Mouse (Mus musculus): ENCODE results near the gene Gm281.

The Gm281 gene

DNA sequence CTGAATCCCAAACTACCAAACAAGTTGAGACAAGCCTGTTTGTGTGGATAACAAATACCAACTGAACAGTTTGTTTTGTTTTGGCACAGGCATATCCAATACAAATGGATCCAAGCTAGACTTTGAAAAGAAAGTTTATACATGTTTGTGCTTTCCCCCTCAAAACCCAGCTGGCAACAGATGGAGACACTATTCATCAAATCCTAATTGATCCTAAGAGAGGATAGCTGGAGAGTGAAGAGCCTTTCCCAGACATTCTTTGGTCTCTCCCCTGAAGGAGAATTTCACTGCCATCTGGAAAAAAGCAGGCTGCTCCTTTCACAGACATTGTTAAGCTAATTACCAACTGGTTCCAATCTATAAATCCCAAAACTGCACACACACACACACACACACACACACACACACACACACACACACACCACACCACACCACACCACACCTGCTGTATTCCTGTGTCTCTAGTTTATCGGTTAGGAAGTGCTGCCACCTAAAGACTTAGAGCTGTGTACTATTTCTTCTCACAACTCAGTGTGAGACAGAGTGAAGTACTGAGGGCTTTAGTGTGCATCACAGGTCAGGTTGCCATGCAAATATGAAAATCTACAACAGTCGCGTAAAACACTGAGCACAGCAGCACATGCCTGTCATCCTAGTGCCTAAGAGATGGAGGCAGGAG is 101.3 kb downstream of the Gm281 start:
- no peak for DNase-seq (ENCODE audit: low read depth)

DNA sequence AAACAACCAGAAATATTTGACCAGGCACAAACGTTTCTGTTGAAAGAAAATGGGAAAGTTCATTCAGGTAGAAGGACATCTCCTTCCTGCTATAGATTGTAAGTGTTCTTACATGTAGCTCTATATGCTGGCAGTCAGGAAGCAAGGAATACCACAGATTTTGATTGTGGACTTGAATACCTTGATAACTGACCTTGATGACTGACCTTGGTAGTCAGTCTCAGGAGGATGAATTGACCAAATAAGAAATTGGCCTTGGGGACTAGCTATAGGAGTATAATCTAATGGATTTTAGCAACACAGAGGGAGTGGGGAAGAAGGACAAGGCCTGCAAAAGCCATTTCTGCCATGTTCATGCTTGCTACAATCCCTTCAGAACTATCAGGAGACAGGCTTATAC is 123.8 kb downstream of the Gm281 start:
- no peak for DNase-seq (ENCODE audit: low read depth)

DNA sequence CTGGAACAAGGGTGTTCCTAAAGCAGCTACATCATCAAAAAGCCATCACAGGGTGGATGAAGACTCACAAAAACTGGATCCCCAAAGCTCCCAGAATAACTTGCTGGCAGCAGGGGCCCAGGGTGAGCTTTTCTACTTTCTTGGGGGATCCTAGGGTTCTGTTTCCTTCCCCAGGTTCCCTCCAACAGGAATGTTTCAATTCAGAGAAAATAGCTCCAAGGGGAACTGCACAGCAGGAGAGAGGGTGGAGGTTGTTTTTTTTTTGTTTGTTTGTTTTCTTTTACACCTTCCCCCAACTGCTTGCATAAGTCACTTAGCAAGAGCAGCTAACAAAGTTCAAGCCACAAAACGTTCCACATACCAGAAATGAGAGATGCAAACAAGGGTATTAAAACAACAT is 124.3 kb downstream of the Gm281 start:
- no peak for DNase-seq (ENCODE audit: low read depth)

DNA sequence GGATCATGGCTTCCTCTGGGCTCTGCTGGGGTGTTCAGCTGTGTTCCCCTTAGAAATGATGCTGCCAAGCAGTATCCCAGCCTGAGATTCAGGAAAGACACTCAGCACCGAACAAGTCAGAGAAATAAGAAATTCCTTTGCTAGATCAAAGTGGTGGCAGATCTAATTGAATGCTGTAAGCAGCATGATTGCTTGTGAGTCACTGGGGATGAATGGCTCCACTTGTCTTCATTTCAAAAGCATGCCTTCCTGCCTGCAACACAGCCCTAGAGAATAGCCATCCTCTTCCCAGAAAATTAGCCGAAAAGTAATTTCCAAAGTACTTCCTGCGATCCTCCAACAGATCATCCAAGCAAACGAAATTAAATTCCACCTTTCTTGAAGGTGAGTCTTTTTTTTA is 131.3 kb downstream of the Gm281 start:
- no peak for DNase-seq (ENCODE audit: low read depth)

DNA sequence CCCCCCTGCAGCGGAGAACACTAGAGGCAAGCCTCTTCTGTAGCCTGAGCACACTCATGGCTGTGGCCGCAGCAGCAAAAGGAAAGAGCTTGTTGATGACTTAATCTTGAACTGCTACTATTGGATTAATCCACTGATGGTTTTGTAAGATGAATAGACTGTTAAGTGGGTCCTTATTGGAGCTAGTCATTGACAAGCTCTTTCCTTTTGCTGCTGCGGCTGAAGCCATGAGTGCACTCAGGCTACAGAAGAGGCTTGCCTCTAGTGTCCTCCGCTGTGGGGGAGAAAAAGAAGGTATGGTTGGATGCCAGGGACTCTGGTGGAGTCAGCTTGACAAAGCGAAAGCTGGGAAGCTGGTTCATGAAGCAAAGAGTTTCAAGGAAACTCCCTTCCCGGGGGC is 135.9 kb downstream of the Gm281 start:
- no peak for DNase-seq (ENCODE audit: low read depth)

DNA sequence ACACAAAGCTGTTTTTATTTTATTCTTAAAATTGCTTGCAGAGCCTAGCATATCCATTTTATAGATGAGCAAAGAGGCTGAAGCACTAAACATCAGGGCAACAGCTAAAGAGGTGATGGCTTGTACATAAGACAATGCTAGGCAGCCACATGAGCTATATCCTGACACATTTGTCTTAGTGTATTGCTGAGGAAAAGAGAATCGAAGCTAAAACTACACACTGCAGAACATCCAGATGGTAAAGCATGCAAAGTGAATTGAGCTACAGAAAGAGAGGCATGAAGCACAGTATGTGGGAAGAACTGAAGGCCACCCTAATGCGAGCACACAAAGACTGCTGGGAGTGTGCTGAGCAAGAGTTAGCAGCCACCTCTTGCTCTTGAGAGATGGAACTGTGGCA is 143.1 kb downstream of the Gm281 start:
- no peak for DNase-seq (ENCODE audit: low read depth)

DNA sequence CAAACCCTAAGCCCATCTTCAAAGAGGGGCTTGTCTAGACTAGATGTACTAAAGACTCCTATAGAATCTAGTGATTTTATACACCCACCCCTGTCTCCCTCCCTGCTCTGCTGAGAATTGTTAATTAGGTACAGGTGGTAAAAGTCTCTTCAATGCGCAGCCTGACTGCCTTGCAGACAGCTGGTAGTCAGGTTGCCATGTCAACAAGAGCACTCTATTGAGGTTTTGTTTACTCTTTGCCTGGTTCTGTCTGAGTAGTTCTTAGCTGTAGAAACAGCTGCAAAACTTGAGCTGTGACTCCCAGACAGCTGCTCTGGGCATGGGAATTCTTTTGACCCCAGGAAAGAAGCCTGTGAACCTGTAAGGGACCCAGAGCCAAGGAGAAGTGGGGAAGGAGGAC is 143.6 kb downstream of the Gm281 start:
- DNase-seq (ENCODE audit: low read depth) = no peak

All from 416B (cell line).